Mouse (Mus musculus) heart, adult 2 months (tissue): ENCODE results near the gene Anapc11. TPM values are rescaled to one million over a fixed set of nuclear protein-coding genes. Genes with fewer than 3 reads are reported as not detected.

Source experiments
- DNase-seq, 2 experiments: peaks; one replicate each; pipeline ENCODE4 v3.0.0; 2021
- H3K27ac ChIP-seq: fragments of 200-600 bp; 2 replicates; pipeline ENCODE4 v1.8.1; 2022
- H3K27me3 ChIP-seq: fragments of 200-500 bp; 2 replicates; pipeline ENCODE4 v1.6.1; 2012; ENCODE audit warnings: mild to moderate bottlenecking, low read length, inconsistent platforms, mixed read lengths; ENCODE audit not compliant: control insufficient read depth, insufficient read depth
- H3K36me3 ChIP-seq: fragments of 200-500 bp; 2 replicates; pipeline ENCODE4 v1.6.1; 2012; ENCODE audit warnings: low read length, inconsistent platforms; ENCODE audit not compliant: control insufficient read depth, insufficient read depth
- H3K4me1 ChIP-seq: fragments of 200-500 bp; 2 replicates; pipeline ENCODE4 v1.6.1; 2011; ENCODE audit warnings: low read length; ENCODE audit not compliant: control insufficient read depth, insufficient read depth
- H3K4me3 ChIP-seq: fragments of 200-600 bp; 2 replicates; pipeline ENCODE4 v1.8.1; 2022
- H3K79me2 ChIP-seq: fragments of 200-500 bp; replicated peaks from 2 replicates; pipeline ENCODE4 v1.6.1; 2012; ENCODE audit warnings: mild to moderate bottlenecking, inconsistent platforms, low read length, moderate library complexity, mixed read lengths; ENCODE audit not compliant: control insufficient read depth, insufficient read depth
- H3K9ac ChIP-seq: fragments of 200-500 bp; 2 replicates; pipeline ENCODE4 v1.6.1; 2012; ENCODE audit warnings: low read depth, mild to moderate bottlenecking, control low read depth, inconsistent platforms, low read length, mixed read lengths
- CTCF ChIP-seq: fragments of 200-600 bp; IDR thresholded peaks from 2 replicates; pipeline ENCODE4 v1.8.1; 2022; ENCODE audit warnings: antibody characterized with exemption, mild to moderate bottlenecking, moderate library complexity
- EP300 ChIP-seq: fragments of 200-500 bp; IDR thresholded peaks from 2 replicates; pipeline ENCODE4 v1.6.1; 2011; ENCODE audit warnings: low read depth, low read length, control low read depth; ENCODE audit not compliant: insufficient read depth
- POLR2A ChIP-seq: fragments of 200-500 bp; IDR thresholded peaks from 2 replicates; pipeline ENCODE4 v1.6.1; 2011; ENCODE audit warnings: mild to moderate bottlenecking, low read depth, low read length, control low read depth; ENCODE audit not compliant: insufficient read depth
- WGBS: fragments of 180-500 bp; shearing (Covaris S2); methylation state at CpG from one replicate; pipeline ENCODE4 v1.1.7; 2018; 5-methylcytosine and 5-hydroxymethylcytosine counted together
- intact Hi-C: fragments of 180-260 bp; cut with DNase I; formaldehyde crosslinking; loops from one replicate; pipeline ENCODE4 v1.15.1; 2025
- polyA plus RNA-seq: library from polyadenylated mRNA; depleted of rRNA; stranded (reverse); fragments of >200 nt; gene quantifications from 2 replicates; pipeline ENCODE4 v1.2.3, GENCODE M21; 2012
- total RNA-seq, 2 experiments: library from RNA; stranded (reverse); gene quantifications; 2 replicates each; pipeline ENCODE4 v1.2.3; 2021

The Anapc11 gene
- total and polyA plus RNA-seq, 3 experiments = 79.9 to 105 (median 89.0) TPM

DNA sequence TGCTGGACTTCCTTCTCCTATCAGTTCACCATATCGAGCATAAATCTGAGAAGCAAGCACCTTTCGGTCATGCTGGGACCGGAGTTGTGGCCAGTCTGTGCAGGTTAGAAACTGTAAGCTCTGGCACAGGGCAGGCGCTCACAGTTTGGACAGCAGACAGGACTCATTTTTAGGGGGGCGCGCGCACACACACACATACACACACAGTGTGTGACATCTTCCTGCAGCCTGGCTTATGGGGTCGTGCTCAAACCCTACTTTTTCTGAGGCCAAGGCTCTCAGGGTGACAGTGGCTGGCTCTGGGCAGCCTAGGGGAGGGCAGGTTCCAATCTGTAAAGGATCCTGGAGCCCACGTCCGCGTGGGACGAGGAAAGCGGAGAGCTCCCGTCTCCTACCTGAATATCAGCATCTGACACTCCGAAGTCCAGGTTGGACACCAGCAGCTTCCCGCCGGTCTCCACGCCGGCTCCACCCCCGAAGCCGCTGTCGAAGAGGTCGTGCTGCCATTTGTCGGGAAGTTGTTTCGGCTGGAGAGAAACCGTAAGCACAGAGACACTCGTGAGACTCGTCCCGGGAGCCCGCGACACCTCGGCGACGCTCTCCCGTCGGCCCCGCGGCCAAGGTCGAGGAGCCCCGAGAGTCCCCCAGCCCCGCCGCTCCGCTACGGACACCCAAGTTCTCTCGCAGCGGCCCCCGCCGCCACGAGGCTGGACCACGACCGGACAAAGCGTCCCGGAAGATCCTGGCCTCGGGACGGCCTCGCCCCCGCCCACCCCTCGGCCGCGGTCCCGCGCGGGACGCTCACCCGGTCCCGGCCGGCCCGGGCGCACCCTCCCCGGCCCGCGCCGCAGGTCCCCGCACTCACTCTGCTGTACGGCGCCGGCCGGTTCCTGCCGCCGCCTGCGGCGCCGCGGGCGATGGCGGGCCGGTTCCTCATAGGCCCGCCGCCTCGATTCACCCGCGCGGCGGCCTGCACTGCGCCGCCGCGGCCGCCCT, 683 bp upstream of the Anapc11 start:
- H3K27me3 ChIP-seq = no peaks in the 10 kb centered on the region
- H3K4me3 ChIP-seq = peak overlapping the region; percentile 85
- 3% methylated on average over 96 of the region's 99 CpGs for WGBS
- peaks cover 7% of the 10 kb centered on the region for H3K4me1 ChIP-seq
- no peak for DNase-seq
- intact Hi-C loops = no loop called here
- H3K79me2 ChIP-seq = peaks cover 3% of the 10 kb centered on the region
- TF ChIP-seq EP300 (no peak), CTCF (no peak), POLR2A (no peak)
- no peaks in the 10 kb centered on the region; the same call in none of the 2 replicates for H3K36me3 ChIP-seq
- H3K9ac ChIP-seq = peak overlapping the region; percentile 84
- peak overlapping the region; percentile 77 for H3K27ac ChIP-seq

DNA sequence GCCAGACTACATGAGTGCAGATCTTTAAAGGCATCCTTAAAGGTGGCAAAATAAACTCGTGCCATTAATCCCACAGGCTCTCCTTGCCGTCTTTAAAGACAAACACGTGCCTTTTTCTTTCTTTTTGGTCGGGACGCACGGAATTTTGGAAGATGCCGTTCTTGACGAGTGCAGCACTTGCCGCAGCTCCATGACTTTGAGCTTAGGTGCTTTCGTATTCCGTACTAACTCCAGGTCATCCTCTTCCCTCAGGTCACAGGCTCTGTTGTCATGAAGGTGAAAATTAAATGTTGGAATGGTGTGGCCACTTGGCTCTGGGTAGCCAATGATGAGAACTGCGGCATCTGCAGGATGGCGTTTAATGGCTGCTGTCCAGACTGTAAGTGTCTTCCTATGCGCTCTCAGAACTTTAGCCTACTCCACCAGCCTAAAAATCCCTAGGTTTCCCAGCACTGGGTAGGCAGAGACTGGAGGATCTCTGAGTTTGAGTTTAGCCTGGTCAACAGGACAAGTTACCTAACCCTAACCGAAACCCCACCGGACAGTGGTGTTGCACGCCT, 849 bp downstream of the Anapc11 start:
- Histone ChIP-seq H3K79me2 (peaks cover 3% of the 10 kb centered on the region), H3K4me3 (peak overlapping the region; percentile 85), H3K36me3 (no peaks in the 10 kb centered on the region; the same call in 1 of the 2 replicates), H3K27me3 (no peaks in the 10 kb centered on the region), H3K9ac (peak overlapping the region; percentile 81), H3K27ac (peak overlapping the region; percentile 77), H3K4me1 (peaks cover 7% of the 10 kb centered on the region)
- DNase-seq = no peak
- no peak for TF ChIP-seq POLR2A
- no peak for TF ChIP-seq CTCF
- TF ChIP-seq EP300 = no peak
- intact Hi-C loops = no loop called here
- 41% methylated on average over 17 of the region's 17 CpGs for WGBS

DNA sequence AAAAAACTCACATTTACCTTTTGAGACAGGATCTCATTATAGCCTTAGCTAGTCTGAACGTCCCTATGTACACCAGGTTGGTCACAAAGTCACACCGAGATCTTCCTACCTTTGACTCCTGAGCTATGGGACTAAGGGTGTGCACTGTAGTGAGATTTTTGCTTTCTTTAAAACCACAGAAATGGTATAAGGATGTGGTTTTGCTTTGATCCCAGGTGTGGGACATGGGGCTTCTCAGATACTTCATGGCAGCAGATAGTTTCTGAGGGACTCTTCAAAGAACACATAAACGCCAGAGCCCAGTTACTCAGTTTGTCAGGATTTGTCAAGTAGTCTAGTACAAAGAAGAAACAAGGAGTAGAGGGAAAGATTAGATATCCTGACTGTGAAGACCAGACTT, 2.5 kb downstream of the Anapc11 start:
- Histone ChIP-seq H3K36me3 (no peaks in the 10 kb centered on the region; the same call in 1 of the 2 replicates), H3K27me3 (no peaks in the 10 kb centered on the region), H3K79me2 (peaks cover 3% of the 10 kb centered on the region; the same call in 1 of the 2 replicates), H3K4me3 (no peak overlapping the region), H3K4me1 (peaks cover 7% of the 10 kb centered on the region), H3K27ac (no peak overlapping the region), H3K9ac (no peak overlapping the region)
- 86% methylated on average over 3 of the region's 3 CpGs for WGBS
- no peak for TF ChIP-seq EP300
- TF ChIP-seq POLR2A = no peak
- no peak for TF ChIP-seq CTCF
- intact Hi-C loops = no loop called here
- DNase-seq = no peak

DNA sequence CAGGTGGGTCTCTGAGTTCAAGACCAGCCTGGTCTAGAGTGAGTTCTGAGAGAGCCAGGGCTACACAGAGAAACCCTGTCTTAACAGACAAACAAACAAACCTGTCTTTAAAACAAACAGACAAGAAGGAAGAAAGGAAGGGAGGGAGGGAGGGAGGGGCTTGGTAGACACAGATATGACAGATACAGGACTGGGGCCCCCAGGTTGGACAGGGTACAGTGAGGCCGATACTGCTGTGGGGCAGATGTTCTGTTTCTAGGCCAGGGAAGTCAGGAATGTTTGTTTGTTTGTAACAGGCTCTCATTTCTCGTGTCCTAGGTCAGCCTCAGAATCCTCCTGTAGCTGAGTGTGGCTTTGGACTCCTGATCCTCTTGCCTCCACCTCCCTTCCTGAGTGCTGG, 5.3 kb downstream of the Anapc11 start:
- WGBS = 79% methylated on average over 2 of the region's 2 CpGs
- intact Hi-C loops = no loop called here
- Histone ChIP-seq H3K4me1 (peaks cover 8% of the 10 kb centered on the region), H3K9ac (no peak overlapping the region), H3K36me3 (no peaks in the 10 kb centered on the region), H3K27ac (no peak overlapping the region), H3K4me3 (no peak overlapping the region), H3K79me2 (no peaks in the 10 kb centered on the region), H3K27me3 (no peaks in the 10 kb centered on the region)
- TF ChIP-seq CTCF (no peak), EP300 (no peak), POLR2A (no peak)
- DNase-seq = no peak

DNA sequence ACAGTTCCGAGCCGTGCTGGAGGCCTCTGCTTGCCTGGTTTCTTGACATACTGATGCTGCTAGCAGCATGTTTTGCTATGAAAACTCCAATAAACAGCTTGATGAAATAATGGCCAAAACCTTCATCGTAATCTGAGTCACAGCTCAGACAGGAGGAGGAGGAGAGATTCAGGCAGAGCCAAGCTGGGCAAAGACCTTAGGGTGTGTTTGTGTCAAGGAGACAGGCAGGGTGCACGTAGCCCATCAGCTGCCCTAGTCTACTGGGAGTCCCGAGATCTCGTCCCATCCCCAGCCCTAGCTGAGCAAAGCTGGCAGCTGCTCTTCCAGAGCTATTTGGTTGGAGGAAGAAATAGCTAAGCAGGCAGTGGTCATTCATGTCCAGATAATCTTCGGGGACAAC, 7.4 kb downstream of the Anapc11 start:
- Histone ChIP-seq H3K27me3 (no peaks in the 10 kb centered on the region), H3K4me3 (no peak overlapping the region), H3K4me1 (peaks cover 4% of the 10 kb centered on the region), H3K36me3 (no peaks in the 10 kb centered on the region), H3K79me2 (no peaks in the 10 kb centered on the region), H3K27ac (no peak overlapping the region), H3K9ac (no peak overlapping the region)
- WGBS = 84% methylated on average over 7 of the region's 7 CpGs
- no peak for DNase-seq
- intact Hi-C loops = no loop called here
- TF ChIP-seq EP300 (no peak), POLR2A (no peak), CTCF (no peak)

DNA sequence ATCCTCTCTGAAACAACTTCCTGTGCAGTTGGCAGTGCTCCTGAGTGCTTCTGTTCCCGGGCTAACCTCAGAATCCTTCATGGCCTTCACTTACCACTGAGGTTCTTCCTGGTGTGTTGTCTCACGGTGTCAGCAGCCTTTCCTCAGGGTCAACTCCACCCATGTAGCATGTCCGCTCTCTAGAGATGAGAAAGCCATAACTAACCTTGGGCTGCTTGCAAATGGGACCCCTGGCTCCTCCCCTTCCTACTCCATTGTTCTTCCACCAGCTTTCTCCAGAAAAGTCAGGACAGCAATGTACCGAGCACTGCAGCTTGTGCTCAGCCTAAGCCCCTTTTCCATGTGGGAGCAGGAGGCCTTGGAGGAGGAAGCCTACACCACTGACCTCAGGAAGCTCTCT, 8.5 kb downstream of the Anapc11 start:
- intact Hi-C loops = no loop called here

More for the DNA sequence above, 8.5 kb downstream of the Anapc11 start:
- Histone ChIP-seq H3K9ac (no peak overlapping the region), H3K79me2 (no peaks in the 10 kb centered on the region), H3K27me3 (no peaks in the 10 kb centered on the region), H3K27ac (no peak overlapping the region), H3K4me1 (peaks cover 4% of the 10 kb centered on the region), H3K36me3 (no peaks in the 10 kb centered on the region), H3K4me3 (no peak overlapping the region)
- WGBS = 39% methylated on average over 4 of the region's 4 CpGs
- TF ChIP-seq POLR2A = no peak
- no peak for TF ChIP-seq CTCF
- no peak for TF ChIP-seq EP300
- no peak for DNase-seq
